Mouse (Mus musculus) common myeloid progenitor, adult 5-6 weeks (primary cell): ENCODE data around the gene Immp2l. TPM values are rescaled to one million over a fixed set of nuclear protein-coding genes. Genes with fewer than 3 reads are reported as not detected.

Source experiments
- ATAC-seq: replicated peaks from 2 replicates; pipeline ENCODE4 v1.8.0; 2016; ENCODE audit warnings: low read depth, mild to moderate bottlenecking, moderate TSS enrichment, inconsistent platforms; ENCODE audit not compliant: poor library complexity, severe bottlenecking
- total RNA-seq: library from RNA; stranded (forward); fragments of 200-1000, 187-1606 nt; gene quantifications from 2 replicates; pipeline ENCODE4 v1.2.3, GENCODE M21; 2017

Gene Immp2l
- total RNA-seq, 1 experiment from 2014 or later = 41.4 TPM

DNA sequence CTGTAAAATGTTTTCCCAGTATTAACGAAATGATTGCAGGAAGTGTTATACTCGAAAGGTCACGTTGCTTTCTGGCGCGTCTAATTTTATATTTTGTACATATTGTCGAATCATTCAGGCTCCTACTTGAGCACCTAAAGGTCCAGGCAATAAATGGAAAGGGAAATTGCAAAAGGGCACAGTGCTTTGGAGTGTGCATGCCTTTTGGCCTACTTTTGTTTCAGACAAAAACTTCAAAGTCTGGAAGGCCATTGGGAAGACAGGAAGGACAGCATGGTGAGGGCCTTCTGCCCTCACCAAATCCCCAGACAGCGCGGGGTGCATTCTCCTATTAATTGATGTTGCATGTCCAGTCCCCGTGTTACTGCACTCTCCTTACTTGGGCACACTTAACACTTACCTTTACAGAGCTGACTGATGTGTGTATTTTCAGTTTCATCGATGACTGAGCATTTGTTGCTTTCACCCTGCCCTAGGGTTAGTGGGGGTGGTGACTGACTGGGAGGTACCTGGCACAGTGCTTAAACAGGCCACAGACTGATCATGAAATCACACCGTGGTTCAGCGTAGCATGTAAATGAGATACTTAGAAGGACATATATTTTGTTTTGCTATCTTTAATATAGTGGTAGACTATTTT is 20.7 kb downstream of the Immp2l start:
- no peak for ATAC-seq

DNA sequence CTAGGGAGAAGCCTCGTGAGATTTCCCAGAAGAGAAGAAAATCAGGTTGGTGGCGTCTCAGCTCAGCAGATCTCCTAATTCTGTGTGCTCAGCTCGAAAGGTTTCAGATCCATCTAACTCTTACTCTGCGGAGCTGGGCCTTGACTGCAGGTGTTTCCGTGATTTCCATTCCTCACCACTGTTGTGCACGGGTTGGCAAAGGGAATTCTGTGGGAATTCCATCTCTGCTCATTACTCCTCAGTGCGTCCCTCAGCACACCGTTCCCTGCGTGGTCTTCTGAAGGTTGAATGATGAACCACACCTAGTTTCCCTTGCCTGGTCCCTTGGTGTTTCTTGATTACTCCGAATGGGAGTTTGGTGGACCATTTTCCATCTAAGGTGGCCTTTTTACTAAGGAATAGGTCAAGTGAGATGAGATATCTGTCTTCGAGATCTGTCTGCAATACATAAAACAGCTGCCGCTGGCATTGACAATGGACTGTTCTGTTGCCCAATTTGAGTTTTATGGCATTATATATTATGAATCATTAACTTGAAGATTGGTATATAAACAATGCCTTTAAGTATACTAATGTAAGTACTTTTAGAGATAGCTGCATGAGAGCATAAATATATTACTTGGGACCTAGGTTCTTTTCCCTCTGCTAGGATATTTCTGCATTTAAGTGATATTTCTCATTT is 23.3 kb downstream of the Immp2l start:
- no peak for ATAC-seq

DNA sequence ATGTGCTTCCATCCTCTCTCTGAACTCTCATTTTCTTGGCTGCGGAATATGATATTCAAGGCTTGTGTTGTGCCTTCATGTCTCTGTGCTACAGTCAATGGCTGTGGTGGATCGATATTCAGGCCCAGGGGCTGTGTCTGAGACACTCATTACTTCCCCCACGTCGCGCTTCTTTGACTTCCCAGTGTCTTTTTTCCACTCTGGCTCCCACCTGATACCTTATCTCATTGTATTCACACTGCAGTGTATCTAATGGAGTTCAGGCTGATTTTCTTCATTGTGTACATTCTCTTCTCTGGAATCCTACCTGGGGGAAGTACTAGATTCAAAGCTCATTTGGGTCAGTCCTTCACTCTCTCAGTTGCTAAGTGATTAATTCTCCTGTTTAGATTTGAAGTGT is 27.1 kb downstream of the Immp2l start:
- no peak for ATAC-seq

DNA sequence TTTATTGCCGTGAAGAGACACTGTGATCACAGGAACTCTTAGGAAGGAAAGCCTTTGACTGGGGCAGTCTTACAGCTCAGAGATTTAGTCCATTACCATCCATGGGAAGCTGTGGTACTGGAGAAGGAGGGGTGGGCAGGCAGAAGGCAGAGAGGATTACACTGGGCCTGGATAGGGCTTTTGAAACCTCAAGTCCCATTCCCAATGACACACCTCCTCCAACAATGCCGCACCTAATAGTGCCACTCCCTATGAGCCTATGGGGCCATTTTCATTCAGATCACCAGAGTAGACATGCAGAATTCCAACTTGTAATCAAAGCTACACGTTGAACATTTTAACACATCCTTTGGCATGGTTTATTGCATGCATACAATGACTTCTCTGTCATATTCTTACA is 29.0 kb downstream of the Immp2l start:
- ATAC-seq = no peak

DNA sequence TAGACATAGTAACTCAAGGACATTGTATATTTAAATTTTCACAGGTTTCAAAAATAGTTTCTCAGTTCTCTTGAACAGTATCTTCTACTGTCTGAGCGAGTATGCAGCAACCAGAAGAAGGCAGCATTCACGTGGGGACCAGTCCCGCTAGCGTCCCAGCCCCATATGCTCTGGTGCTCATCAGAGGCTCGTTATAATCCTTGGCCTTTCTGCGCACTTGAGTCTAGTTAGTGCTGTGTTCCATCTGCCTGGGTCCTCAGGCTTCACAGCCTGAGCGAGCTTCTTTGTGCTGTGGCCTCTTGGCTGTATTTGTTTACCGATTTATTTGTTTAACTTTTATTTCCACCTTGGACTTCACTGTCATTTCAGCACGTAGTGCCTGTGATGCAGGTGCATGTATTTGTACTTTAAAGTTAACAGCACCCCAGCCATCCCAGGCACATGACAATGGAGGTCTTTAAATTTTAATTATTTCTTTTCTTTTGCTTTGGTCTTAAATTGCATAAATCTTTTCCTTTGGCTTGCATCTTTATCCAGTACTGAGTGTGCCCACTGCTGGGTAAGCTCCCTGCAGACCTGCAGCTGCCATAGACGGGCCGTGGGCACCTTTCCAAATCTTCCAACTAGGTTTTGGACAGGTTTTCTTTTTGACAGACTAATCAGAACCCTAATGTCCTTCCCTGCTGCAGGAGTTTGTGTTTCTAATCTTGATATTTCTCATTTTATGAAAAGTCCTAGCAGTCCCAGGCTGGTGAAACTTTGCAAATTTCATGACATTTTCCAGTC is 30.3 kb downstream of the Immp2l start:
- no peak for ATAC-seq

DNA sequence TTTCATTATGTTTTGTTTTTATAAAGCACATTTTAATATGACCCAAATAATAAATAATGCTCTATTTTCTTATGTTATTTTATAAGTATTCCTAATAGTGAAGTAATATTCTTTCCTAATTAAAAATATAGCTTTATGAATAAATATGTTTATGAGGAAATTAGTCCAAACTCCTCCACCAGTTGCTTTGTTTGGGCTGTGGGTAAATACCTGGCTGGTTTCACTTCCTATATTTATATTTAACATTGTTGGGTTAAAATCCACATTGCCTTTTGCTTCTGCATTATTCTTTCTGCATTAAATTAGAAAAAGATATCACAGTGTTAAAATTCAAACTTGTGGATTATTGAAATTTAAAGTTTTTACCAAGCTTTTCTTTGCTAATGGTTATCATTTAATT is 32.1 kb downstream of the Immp2l start:
- no peak for ATAC-seq

DNA sequence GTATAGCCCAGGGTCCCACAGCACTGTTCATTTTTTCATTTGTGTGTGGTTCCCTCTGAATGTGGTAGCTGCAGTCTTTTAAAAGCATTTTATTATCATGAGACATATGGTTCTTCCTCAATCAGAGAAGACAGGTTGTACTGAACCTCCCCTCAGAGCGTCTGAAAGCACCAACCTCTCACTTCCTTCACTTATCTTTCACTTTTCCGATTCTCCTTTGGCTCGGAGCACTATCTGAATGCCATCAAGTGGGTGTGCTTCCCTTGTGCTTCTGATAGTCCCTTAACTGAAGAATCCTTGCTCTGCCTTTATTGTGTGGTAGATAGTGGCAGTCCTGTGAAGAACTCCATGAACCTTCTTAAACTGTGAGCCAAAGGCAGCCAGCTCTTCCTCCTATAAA is 39.4 kb downstream of the Immp2l start:
- ATAC-seq = no peak

DNA sequence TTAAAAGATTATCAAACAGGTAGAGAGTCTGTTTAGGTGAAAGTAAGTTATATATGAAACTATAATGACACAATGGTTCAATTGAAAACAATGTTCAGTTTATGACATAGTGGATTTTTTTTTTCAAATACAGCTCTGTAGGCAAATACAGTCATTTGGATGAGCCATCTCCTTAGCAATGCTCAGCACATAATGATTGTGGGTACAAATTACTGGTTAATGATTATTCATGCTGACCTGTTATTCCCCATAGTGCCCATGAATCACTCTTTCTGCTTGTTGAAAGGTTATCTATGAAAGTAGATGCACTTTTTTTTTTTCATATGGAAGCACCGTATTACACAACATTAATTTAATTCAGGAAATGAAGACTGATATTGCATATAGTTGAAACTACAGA is 58.0 kb downstream of the Immp2l start:
- no peak for ATAC-seq

DNA sequence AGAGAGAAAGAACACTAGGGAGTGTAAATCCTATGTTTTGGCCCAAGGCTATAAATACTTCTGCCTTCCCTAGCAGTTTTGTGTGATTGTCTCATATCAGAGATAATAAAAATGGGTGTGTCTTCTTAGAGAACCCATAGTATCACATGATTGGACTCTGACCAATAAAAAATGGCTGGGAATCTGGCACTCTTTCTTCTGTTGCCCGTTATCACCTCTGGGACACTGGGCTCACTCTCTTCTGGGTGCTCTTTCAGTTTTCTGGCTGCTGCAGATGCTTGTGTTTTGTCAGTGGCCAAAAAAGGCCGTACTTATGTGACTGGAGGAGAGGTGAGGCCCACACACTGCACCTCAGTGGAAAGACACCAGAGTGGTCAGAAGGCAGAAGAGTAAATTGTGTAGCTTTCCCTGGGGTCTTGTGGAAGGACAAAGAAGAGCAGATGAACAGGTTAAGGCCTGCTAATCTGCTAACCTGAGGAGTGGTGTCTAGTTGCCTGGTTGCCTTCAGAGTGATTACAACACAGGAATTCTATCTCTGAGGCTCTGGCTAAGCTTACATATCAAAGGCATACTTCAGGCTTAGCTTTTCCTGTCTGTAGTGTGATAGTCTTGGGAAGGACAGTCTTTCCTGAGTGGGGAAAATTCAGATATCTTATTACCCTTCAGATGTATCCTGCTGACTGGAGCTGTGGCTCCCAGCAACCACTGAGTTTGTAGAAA is 60.6 kb downstream of the Immp2l start:
- peak; percentile 69 for ATAC-seq

DNA sequence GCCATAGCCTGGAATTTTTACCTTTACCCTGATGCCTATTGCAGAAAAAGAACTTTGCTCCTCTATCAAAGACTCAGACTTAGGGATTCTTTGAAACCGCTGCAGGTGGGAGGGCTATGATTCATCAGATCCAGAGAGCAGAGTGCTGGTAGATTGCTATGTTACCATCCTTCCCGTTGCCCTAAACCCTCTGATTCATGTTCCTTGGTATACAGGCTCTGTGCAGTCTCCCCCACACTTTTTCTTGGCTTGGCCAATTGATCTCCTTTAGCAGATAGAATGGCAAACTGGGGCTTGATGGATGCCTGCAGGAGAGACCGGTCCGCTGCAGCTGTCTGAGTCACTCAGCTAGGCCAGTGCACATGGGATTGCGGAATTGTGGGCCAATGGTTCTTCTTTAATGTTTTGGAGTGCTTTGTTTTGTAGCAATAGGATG is 66.1 kb downstream of the Immp2l start:
- ATAC-seq = no peak

DNA sequence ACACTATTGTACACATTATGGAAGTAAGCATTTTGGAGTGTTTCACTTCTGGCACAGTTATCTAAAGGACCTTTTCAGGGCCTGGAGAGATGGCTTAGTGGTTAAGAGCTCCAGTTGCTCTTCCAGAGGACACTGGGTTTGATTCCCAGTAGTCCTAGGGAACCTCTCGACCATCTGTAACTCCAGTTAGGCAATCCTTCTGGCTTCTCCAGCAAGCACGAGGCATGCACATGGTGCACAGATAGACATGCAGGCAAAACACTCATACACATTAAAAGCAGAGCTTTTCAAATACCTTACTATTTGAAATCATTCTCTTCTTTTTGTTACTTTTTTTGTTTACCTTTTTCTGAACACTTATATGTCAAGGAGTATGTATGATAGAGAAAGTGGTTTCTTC is 66.9 kb downstream of the Immp2l start:
- no peak for ATAC-seq

DNA sequence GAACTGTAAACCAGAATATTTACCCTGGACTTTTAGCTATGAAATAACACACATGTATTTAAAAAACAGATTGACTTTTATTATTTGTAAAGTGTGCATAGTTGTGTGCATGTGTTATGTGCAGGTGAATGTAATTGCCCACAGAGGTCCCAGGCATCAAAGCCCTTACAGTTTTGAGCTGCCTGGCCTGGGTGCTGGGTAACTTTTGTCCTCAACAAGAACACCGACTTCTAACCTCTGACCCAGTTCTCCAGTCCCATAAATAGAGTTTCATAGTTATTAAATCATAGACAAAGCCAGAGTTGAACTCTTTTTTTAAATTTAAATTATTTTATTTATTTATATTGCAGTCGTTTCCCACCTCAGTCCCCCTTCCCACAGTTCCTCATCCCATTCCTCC is 67.4 kb downstream of the Immp2l start:
- ATAC-seq = no peak

DNA sequence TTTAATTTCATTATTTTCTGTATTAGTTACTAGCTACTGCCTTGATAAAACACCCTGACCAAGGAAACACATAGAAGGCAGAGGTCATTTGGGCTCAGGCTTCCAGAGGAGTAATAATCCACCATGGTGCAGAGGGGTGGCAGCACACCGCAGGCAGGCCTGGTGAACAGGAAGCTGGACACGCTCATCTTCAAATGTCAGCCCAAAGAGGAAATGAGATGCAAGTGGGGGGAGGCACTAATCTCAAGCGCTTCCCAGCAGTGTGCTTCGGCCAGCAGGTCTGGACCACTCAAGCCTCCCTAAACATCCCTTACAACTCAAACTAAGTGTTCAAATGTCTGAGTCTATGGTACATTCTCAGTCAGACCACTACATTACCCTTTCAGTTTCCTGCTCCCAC is 72.2 kb downstream of the Immp2l start:
- ATAC-seq = peak; percentile 81

DNA sequence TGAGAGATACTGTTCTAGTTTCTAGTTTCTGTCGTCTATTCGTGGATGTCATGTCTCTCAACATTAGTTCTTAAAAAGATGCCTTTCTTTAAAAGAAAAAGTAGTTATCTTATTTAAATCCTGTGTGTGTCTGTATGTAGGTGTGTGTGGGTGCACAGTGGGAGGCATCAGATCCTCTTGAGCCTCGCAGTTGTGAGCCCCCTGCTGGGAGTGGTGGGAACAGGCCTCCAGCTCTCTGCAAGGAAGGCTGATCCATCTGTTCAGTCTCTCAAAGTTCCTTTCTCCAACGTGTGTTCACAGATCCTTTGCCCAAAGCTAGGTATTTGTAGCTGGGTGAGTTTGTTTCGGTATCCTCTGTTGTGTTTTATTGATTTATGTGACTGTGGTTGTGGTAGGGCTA is 73.5 kb downstream of the Immp2l start:
- ATAC-seq = peak; percentile 98

DNA sequence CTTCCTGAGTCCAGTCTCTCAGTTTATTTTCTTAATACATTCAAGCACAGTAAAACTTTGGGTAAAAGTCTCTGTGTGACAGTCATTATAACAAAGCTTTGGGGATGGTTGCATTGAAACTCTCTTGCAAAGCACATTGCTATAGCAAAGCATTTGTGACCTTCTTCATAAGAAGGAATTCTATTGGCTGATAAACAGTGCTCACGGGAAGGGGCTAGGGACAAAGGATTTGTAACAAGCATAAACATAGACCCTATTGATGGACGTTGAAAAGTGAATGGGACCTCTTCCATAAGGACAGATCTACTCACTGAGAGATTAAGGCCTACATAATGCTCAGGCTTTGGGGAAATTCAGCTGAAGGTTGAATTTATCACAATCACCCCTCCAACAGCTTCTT is 85.1 kb downstream of the Immp2l start:
- no peak for ATAC-seq

DNA sequence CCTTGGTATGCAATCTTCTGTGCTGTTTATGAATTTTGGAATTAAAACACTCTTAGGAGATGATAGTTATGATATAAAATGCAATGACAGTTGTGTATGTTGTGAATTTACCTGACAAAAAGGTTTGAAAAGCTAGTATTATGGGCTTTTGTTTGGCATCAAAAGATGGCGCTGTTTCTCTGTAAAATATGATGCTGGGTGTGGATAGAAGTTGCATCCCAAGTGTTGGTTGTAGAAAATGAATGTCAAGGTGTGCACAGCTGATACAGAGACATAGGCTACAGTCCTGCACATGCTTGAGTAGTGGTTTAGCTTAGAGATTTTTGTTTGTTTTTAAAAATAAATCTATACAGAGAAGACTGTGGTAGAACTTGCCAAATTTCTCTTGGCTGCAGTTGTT is 87.6 kb downstream of the Immp2l start:
- peak; percentile 58; the same call in 1 of the 2 replicates for ATAC-seq

DNA sequence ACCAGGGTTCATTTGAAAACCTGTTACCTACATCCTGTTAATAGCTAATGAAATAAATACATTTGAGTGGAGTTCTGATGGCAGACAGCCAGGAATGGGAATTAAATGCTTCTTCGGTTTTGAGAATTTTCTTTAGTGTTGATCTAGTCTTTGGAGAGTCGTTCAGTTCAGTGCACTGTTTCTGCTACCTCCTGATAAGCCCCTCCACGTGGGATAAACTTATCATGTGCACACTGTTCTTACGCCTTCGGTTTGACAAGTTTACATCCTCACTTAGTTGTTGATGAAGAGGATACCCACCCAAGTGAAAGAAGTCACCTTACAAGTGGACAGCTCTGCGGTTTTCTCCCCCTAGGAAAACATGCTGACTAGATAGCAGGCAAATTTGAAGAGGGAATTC is 88.2 kb downstream of the Immp2l start:
- no peak for ATAC-seq

DNA sequence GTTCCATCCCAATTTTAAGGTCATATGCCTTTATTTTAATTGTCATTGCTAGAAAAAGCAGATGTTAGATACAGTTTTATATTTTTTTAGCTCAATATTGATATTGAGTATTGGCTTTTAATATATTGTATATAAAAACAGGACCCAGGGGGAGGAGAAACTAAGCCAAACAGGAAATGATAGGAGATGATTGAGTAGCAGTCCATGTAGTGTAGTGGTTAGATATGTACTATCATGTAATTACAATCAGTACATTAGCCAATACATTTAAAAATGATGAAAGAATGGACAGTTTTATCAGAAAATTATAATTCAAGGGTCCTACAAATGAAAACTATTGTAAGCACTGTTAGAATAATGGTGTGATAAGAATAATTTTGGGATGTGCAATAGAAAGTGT is 94.5 kb downstream of the Immp2l start:
- no peak for ATAC-seq

DNA sequence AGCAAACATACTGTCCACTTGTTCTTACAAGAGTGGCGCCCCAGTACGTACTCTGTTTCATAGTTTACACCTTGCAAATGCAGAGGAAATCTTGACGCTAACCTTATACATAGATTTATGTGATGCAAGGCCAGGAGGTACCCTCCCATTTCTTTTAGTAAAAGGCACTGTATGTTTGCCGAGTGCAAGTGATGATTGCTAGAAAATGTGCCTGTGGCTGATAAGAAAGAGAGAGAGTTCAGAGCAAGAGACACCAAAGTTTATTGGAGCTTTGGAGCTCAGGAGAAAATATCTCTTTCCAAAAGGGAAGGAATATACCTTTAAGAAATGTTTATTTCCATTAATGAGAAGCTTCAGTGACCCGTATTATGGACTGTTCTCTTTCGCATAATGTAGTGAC is 95.8 kb downstream of the Immp2l start:
- ATAC-seq = no peak

DNA sequence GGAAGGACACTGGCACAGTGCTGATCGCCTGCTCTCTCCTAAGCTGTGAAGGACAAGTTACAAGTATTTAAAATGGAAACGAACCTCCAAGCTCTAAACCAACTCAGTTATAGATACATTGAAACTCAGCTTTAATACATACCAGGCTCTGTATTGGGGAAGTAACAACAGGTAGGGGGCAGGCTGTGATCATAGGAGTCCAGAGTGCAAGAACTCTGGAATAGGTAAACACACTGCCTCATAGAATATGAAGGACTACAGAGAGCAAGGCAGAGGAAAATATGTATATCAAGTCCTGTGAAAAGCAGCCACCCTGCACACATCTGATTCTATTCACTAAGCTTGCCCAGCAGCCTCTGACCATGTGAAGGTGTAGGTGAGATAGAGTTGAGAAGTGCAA is 99.3 kb downstream of the Immp2l start:
- 0 out of 2 replicates have a peak, but pooled peaks have one; percentile 32 for ATAC-seq

DNA sequence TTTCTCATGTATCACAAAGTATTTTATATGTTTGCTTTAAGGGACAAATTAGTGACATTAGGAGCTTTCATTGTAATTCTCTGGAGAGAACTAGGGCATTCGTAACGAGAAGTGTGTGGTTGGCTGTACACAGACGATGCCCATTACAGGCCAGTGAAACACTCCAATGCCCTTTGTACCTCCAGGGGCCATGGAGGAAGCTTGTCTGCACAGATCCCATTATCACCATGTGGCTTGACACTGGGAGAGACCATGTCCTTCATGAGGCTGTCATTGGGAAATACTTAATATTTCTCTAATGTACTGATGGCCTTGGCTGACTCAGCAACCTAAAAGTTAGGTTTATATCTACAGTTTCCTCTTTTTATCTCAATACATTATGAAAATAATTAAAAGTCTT is 111.0 kb downstream of the Immp2l start:
- ATAC-seq = no peak
